Mouse (Mus musculus) spleen, postnatal 36 days (tissue): ENCODE results near the gene Clpp.
A peak's percentile ranks its signal among the peaks of the same experiment; 100 is the strongest.

Experiments used
- DNase-seq, 2 experiments: peaks; one replicate each; pipeline ENCODE4 v3.0.0; 2022; ENCODE audit warnings: low spot score in 2 of 2, mixed read lengths in 1 of 2

Gene Clpp

GRCm38 (mm10) chr17:56990115-56990746, at the start of gene Clpp:
Clpp (plus strand) TSS chr17:56990305.
- DNase-seq: peak; percentile 97

GRCm38 (mm10) chr17:56950915-56951314, 39.2 kb upstream of the Clpp start:
- peak; percentile 47 to 53 for DNase-seq

GRCm38 (mm10) chr17:56952639-56953038, 37.5 kb upstream of the Clpp start:
- no peak for DNase-seq

GRCm38 (mm10) chr17:56954871-56955270, 35.2 kb upstream of the Clpp start:
- DNase-seq: no peak

GRCm38 (mm10) chr17:56957763-56958429, 32.2 kb upstream of the Clpp start:
- DNase-seq: peak; percentile 83 to 84

- no peak for DNase-seq
Measured at GRCm38 (mm10) chr17:56958667-56959066, 31.4 kb upstream of the Clpp start.

GRCm38 (mm10) chr17:56961880-56962279, 28.2 kb upstream of the Clpp start:
- no peak for DNase-seq

GRCm38 (mm10) chr17:56962642-56963405, 27.3 kb upstream of the Clpp start:
- no peak for DNase-seq

GRCm38 (mm10) chr17:56963646-56964045, 26.5 kb upstream of the Clpp start:
- no peak for DNase-seq

- DNase-seq: no peak
Measured at GRCm38 (mm10) chr17:56969321-56969720, 20.8 kb upstream of the Clpp start.

- DNase-seq: no peak
Measured at GRCm38 (mm10) chr17:56970081-56970480, 20.0 kb upstream of the Clpp start.

- no peak for DNase-seq
Measured at GRCm38 (mm10) chr17:56973956-56974707, 16.0 kb upstream of the Clpp start.

GRCm38 (mm10) chr17:56974708-56975240, 15.3 kb upstream of the Clpp start:
- DNase-seq: no peak

- no peak for DNase-seq
Measured at GRCm38 (mm10) chr17:56975391-56975790, 14.7 kb upstream of the Clpp start.

GRCm38 (mm10) chr17:56976531-56977390, 13.3 kb upstream of the Clpp start:
- no peak for DNase-seq

GRCm38 (mm10) chr17:56979524-56979923, 10.6 kb upstream of the Clpp start:
- DNase-seq: no peak

GRCm38 (mm10) chr17:56981049-56981448, 9.1 kb upstream of the Clpp start:
- no peak for DNase-seq

- DNase-seq: no peak
Measured at GRCm38 (mm10) chr17:56982013-56982412, 8.1 kb upstream of the Clpp start, which contains the start of gene Acer1. Acer1 (minus strand) TSS chr17:56982126.

GRCm38 (mm10) chr17:56984886-56985285, 5.2 kb upstream of the Clpp start:
- no peak for DNase-seq

- no peak for DNase-seq
Measured at GRCm38 (mm10) chr17:56985656-56986055, 4.4 kb upstream of the Clpp start.
